Mouse (Mus musculus) thymus, postnatal 0 days (tissue): ENCODE results near the gene Dnajc19. TPM values are rescaled to one million over a fixed set of nuclear protein-coding genes. Genes with fewer than 3 reads are reported as not detected.
A peak's percentile ranks its signal among the peaks of the same experiment; 100 is the strongest.
"Not testable (repeated sequence)": the region's sequence is repeated elsewhere in the genome, so short reads cannot be mapped to it uniquely, and the experiment has no call there.

Experiments used
- DNase-seq: peaks from one replicate; pipeline ENCODE4 v3.0.0-alpha.2; 2015; ENCODE audit warnings: low spot score
- polyA plus RNA-seq: library from polyadenylated mRNA; unstranded; fragments of >200 nt; fragmentation: Nextera tagmentation; extraction: Ambion mirVana; gene quantifications from 2 replicates; pipeline ENCODE4 v1.2.1, GENCODE M21; 2015

The Dnajc19 gene
- polyA plus RNA-seq = 205 and 223 TPM in 2 replicates

- DNase-seq = peak; percentile 92
Measured at GRCm38 (mm10) chr3:34080900-34081662, at the start of gene Dnajc19. Gene Dnajc19, minus strand, starts transcription at chr3:34081321.

- no peak for DNase-seq
Measured at GRCm38 (mm10) chr3:34129957-34130356, 48.8 kb upstream of the Dnajc19 start.

- no peak for DNase-seq
Measured at GRCm38 (mm10) chr3:34121311-34121710, 40.2 kb upstream of the Dnajc19 start.

GRCm38 (mm10) chr3:34120791-34121190, 39.7 kb upstream of the Dnajc19 start:
- DNase-seq = no peak

- no peak for DNase-seq
Measured at GRCm38 (mm10) chr3:34119869-34120268, 38.7 kb upstream of the Dnajc19 start.

GRCm38 (mm10) chr3:34115806-34116205, 34.7 kb upstream of the Dnajc19 start:
- no peak for DNase-seq

GRCm38 (mm10) chr3:34111941-34112685, 31.0 kb upstream of the Dnajc19 start:
- no peak for DNase-seq

GRCm38 (mm10) chr3:34107631-34108030, 26.5 kb upstream of the Dnajc19 start:
- DNase-seq = no peak

- no peak for DNase-seq
Measured at GRCm38 (mm10) chr3:34106421-34106820, 25.3 kb upstream of the Dnajc19 start.

GRCm38 (mm10) chr3:34103902-34104672, 23.0 kb upstream of the Dnajc19 start:
- DNase-seq = no peak

- no peak for DNase-seq
Measured at GRCm38 (mm10) chr3:34102891-34103290, 21.8 kb upstream of the Dnajc19 start.

GRCm38 (mm10) chr3:34083655-34084054, 2.5 kb upstream of the Dnajc19 start:
- DNase-seq = no peak

GRCm38 (mm10) chr3:34081929-34082328, 808 bp upstream of the Dnajc19 start:
- no peak for DNase-seq

- DNase-seq = no peak
Measured at GRCm38 (mm10) chr3:34076058-34076759, 4.9 kb downstream of the Dnajc19 start.

- DNase-seq = no peak
Measured at GRCm38 (mm10) chr3:34072726-34073125, 8.4 kb downstream of the Dnajc19 start.

GRCm38 (mm10) chr3:34068943-34069342, 12.2 kb downstream of the Dnajc19 start:
- DNase-seq = not testable (repeated sequence)

GRCm38 (mm10) chr3:34062352-34062751, 18.8 kb downstream of the Dnajc19 start:
- no peak for DNase-seq

- no peak for DNase-seq
Measured at GRCm38 (mm10) chr3:34041990-34042389, 39.1 kb downstream of the Dnajc19 start.

GRCm38 (mm10) chr3:34035706-34036105, 45.4 kb downstream of the Dnajc19 start:
- no peak for DNase-seq

GRCm38 (mm10) chr3:34034803-34035202, 46.3 kb downstream of the Dnajc19 start:
- DNase-seq = no peak

- no peak for DNase-seq
Measured at GRCm38 (mm10) chr3:34033720-34034364, 47.3 kb downstream of the Dnajc19 start.
